Mouse (Mus musculus) CH12.LX (cell line): ENCODE results near the gene Cfap52.

Source experiments
- CTCF ChIP-seq, 2 experiments: IDR thresholded peaks in 1 of 2; conservative IDR thresholded peaks in 1 of 2; 2 replicates each; pipeline ENCODE4 v1.5.1; 2011 to 2012; ENCODE audit warnings: low read depth in 2 of 2, low read length in 2 of 2, improper control_type of control experiment in 1 of 2, inconsistent platforms in 1 of 2, mild to moderate bottlenecking in 1 of 2, moderate library complexity in 1 of 2
- E2F4 ChIP-seq: IDR thresholded peaks from 2 replicates; pipeline ENCODE4 v1.6.1; 2011; ENCODE audit warnings: low read depth, low read length, improper control_type of control experiment; ENCODE audit not compliant: insufficient replicate concordance
- EP300 ChIP-seq: IDR thresholded peaks from 2 replicates; pipeline ENCODE4 v1.6.1; 2011; ENCODE audit warnings: low read length, improper control_type of control experiment
- GABPA ChIP-seq: IDR thresholded peaks from 2 replicates; pipeline ENCODE4 v1.6.1; 2012; ENCODE audit warnings: low read depth, low read length, improper control_type of control experiment, inconsistent platforms; ENCODE audit not compliant: insufficient replicate concordance
- MAX ChIP-seq: IDR thresholded peaks from 2 replicates; pipeline ENCODE4 v1.6.1; 2011; ENCODE audit warnings: low read length, improper control_type of control experiment
- NRF1 ChIP-seq: IDR thresholded peaks from 2 replicates; pipeline ENCODE4 v1.6.1; 2014; ENCODE audit warnings: low read depth, mild to moderate bottlenecking, inconsistent platforms, low read length, improper control_type of control experiment, moderate library complexity
- POLR2AphosphoS2 ChIP-seq: IDR thresholded peaks from 2 replicates; pipeline ENCODE4 v1.6.1; 2011; ENCODE audit warnings: low read depth, low read length, improper control_type of control experiment
- RAD21 ChIP-seq: IDR thresholded peaks from 2 replicates; pipeline ENCODE4 v1.6.1; 2011; ENCODE audit warnings: low read depth, mild to moderate bottlenecking, low read length, improper control_type of control experiment, moderate library complexity
- SIN3A ChIP-seq: IDR thresholded peaks from 2 replicates; pipeline ENCODE4 v1.6.1; 2012; ENCODE audit warnings: low read length, improper control_type of control experiment, inconsistent platforms
- TCF12 ChIP-seq: IDR thresholded peaks from 2 replicates; pipeline ENCODE4 v1.6.1; 2014; ENCODE audit warnings: low read depth, mild to moderate bottlenecking, inconsistent platforms, low read length, improper control_type of control experiment
- USF1 ChIP-seq: IDR thresholded peaks from 2 replicates; pipeline ENCODE4 v1.6.1; 2014; ENCODE audit warnings: low read depth, mild to moderate bottlenecking, inconsistent platforms, low read length, improper control_type of control experiment

GRCm38 (mm10) chr11:68007645-68008044 lies 42.2 kb upstream of the Cfap52 start:
- TF ChIP-seq TCF12: no peak
- TF ChIP-seq EP300: no peak
- TF ChIP-seq RAD21: no peak
- no peak for TF ChIP-seq CTCF (conservative IDR thresholded peaks at IDR 0.05 in 1 of 2, IDR thresholded peaks at IDR 0.05 in 1 of 2; ENCODE audit: low read depth in 2 of 2, low read length in 2 of 2)
- TF ChIP-seq POLR2AphosphoS2: no peak
- TF ChIP-seq USF1: no peak
- TF ChIP-seq GABPA: no peak
- no peak for TF ChIP-seq MAX
- no peak for TF ChIP-seq SIN3A
- TF ChIP-seq E2F4: no peak
- TF ChIP-seq NRF1: no peak
